Mouse (Mus musculus) ovary, adult 18-20 months (tissue): ENCODE measurements around the gene Map2k1.

Experiments used
- DNase-seq: peaks from one replicate; pipeline ENCODE4 v3.0.0; 2022; ENCODE audit warnings: low spot score, mixed read lengths

Map2k1 gene

GRCm38 (mm10) chr9:64249371-64249770, 4.1 kb downstream of the Map2k1 start:
- no peak for DNase-seq

GRCm38 (mm10) chr9:64242381-64242831, 11.0 kb downstream of the Map2k1 start:
- DNase-seq = no peak

- no peak for DNase-seq
Measured at GRCm38 (mm10) chr9:64240681-64241080, 12.8 kb downstream of the Map2k1 start.

- DNase-seq = no peak
Measured at GRCm38 (mm10) chr9:64240116-64240515, 13.3 kb downstream of the Map2k1 start.

GRCm38 (mm10) chr9:64236056-64236455, 17.4 kb downstream of the Map2k1 start:
- DNase-seq = no peak

- no peak for DNase-seq
Measured at GRCm38 (mm10) chr9:64234768-64235435, 18.5 kb downstream of the Map2k1 start, which contains the start of gene Uchl4. TSS of gene Uchl4 (plus strand) at chr9:64235201.

GRCm38 (mm10) chr9:64233656-64234055, 19.8 kb downstream of the Map2k1 start:
- DNase-seq = no peak

GRCm38 (mm10) chr9:64232257-64232957, 21.0 kb downstream of the Map2k1 start:
- no peak for DNase-seq

- no peak for DNase-seq
Measured at GRCm38 (mm10) chr9:64231674-64232073, 21.8 kb downstream of the Map2k1 start.

- DNase-seq = no peak
Measured at GRCm38 (mm10) chr9:64231171-64231570, 22.3 kb downstream of the Map2k1 start.

- no peak for DNase-seq
Measured at GRCm38 (mm10) chr9:64228972-64229371, 24.5 kb downstream of the Map2k1 start.

- no peak for DNase-seq
Measured at GRCm38 (mm10) chr9:64227736-64228135, 25.7 kb downstream of the Map2k1 start.

- DNase-seq = no peak
Measured at GRCm38 (mm10) chr9:64225805-64226204, 27.6 kb downstream of the Map2k1 start.

- DNase-seq = no peak
Measured at GRCm38 (mm10) chr9:64222098-64222497, 31.3 kb downstream of the Map2k1 start.

- DNase-seq = no peak
Measured at GRCm38 (mm10) chr9:64221480-64221879, 32.0 kb downstream of the Map2k1 start.

GRCm38 (mm10) chr9:64220603-64221002, 32.8 kb downstream of the Map2k1 start:
- DNase-seq = no peak

GRCm38 (mm10) chr9:64219772-64220420, 33.5 kb downstream of the Map2k1 start:
- no peak for DNase-seq

GRCm38 (mm10) chr9:64219305-64219704, 34.1 kb downstream of the Map2k1 start:
- no peak for DNase-seq

- no peak for DNase-seq
Measured at GRCm38 (mm10) chr9:64217887-64218286, 35.5 kb downstream of the Map2k1 start.

GRCm38 (mm10) chr9:64216641-64217040, 36.8 kb downstream of the Map2k1 start:
- DNase-seq = no peak

GRCm38 (mm10) chr9:64216090-64216489, 37.3 kb downstream of the Map2k1 start:
- DNase-seq = no peak

- no peak for DNase-seq
Measured at GRCm38 (mm10) chr9:64214452-64214851, 39.0 kb downstream of the Map2k1 start.

- no peak for DNase-seq
Measured at GRCm38 (mm10) chr9:64207509-64208084, 45.8 kb downstream of the Map2k1 start.
